Mouse (Mus musculus): ENCODE data around the gene Morc2a.

Gene Morc2a

DNA sequence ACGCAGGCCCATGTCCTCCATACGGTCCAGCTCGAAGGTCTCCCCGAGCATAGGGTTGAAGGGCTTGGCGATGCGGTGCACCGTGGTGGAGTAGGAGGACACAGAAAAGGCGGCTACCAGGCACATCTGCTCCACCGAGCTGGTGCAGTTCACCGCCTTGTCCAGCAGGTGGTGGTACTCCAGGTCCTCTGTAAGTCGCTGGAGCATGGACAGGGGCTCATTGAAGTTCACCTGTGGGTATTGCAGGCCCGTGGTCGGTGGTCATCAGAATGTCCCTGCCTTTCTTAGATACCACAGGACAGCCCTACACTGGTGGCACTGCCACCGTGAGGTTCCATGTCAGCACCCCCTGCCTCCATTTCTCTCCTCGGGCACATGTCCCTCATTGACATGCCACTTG, 65.5 kb downstream of the Morc2a start:
- no peak for TF ChIP-seq NANOG (IDR thresholded peaks at IDR 0.05; ENCODE audit: borderline replicate concordance, low read length)
- TF ChIP-seq POU5F1 (IDR thresholded peaks at IDR 0.05; ENCODE audit: borderline replicate concordance, low read length), result no peak
- peak; percentile 88 for TF ChIP-seq CTCF (conservative IDR thresholded peaks at IDR 0.05; ENCODE audit: low read length)
- Histone ChIP-seq H3K4me1 (replicated peaks; ENCODE audit: low read depth, low read length) (0 out of 2 replicates have a peak, but pooled peaks cover 4% of the 10 kb centered on the region), H3K4me3 (replicated peaks; ENCODE audit: low read length) (no peak overlapping the region), H3K36me3 (ENCODE audit: insufficient read depth, low read length) (no peaks in the 10 kb centered on the region), H3K27me3 (ENCODE audit: insufficient read depth, low read length) (peaks cover 30% of the 10 kb centered on the region), H3K9me3 (ENCODE audit: low read length) (no peaks in the 10 kb centered on the region)

DNA sequence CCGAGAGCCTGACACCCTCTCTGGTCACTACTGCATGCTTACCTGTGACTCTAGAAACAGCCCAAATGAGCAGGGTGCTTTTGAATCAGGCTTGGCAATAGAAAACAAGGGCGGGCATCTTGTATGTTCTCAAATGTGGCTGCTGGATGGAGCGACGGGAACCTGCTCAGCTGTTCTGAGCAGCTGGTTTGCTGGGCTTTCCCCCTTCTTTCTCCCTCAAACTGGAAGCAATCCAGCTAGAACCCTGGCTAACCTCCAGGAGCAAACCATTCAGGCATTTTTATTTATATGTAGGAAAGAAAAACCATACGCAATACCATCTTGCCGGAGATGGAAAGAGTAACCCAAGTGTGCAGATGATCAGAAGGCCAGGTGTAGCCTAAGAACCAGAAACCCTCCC, 67.7 kb downstream of the Morc2a start:
- H3K4me1 ChIP-seq (replicated peaks; ENCODE audit: low read depth, low read length), result 0 out of 2 replicates have a peak, but pooled peaks cover 4% of the 10 kb centered on the region
- no peaks in the 10 kb centered on the region for H3K9me3 ChIP-seq (ENCODE audit: low read length)
- TF ChIP-seq CTCF (conservative IDR thresholded peaks at IDR 0.05; ENCODE audit: low read length), result no peak
- TF ChIP-seq POU5F1 (IDR thresholded peaks at IDR 0.05; ENCODE audit: borderline replicate concordance, low read length), result no peak
- no peak for TF ChIP-seq NANOG (IDR thresholded peaks at IDR 0.05; ENCODE audit: borderline replicate concordance, low read length)
- H3K4me3 ChIP-seq (replicated peaks; ENCODE audit: low read length), result no peak overlapping the region
- no peaks in the 10 kb centered on the region for H3K36me3 ChIP-seq (ENCODE audit: insufficient read depth, low read length)
- peaks cover 28% of the 10 kb centered on the region for H3K27me3 ChIP-seq (ENCODE audit: insufficient read depth, low read length)

DNA sequence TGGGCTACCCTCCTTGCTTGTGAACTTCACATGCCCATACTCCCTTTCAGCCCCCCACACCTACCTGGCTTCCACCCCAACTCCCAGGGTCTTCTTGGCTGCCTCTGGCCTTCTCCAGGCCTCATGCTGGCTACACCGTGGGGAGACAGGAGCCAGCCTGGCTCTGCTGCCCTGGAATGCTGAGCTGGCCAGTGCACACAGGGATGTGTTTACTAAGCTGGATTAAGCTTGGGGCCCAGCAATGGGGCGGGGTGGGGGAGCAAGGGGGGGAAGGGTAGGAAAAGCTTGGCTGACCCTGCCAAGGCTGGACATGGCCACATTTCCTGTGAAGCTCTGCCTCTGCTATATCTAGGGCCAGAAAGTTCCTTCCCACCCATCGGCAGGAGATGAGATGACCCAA, 73.0 kb downstream of the Morc2a start:
- Histone ChIP-seq H3K4me1 (replicated peaks; ENCODE audit: low read depth, low read length) (no peaks in the 10 kb centered on the region), H3K9me3 (ENCODE audit: low read length) (no peaks in the 10 kb centered on the region), H3K4me3 (replicated peaks; ENCODE audit: low read length) (no peak overlapping the region), H3K27me3 (ENCODE audit: insufficient read depth, low read length) (peaks cover 18% of the 10 kb centered on the region; the same call in 1 of the 2 replicates), H3K36me3 (ENCODE audit: insufficient read depth, low read length) (no peaks in the 10 kb centered on the region)
- TF ChIP-seq CTCF (conservative IDR thresholded peaks at IDR 0.05; ENCODE audit: low read length) (no peak), POU5F1 (IDR thresholded peaks at IDR 0.05; ENCODE audit: borderline replicate concordance, low read length) (no peak), NANOG (IDR thresholded peaks at IDR 0.05; ENCODE audit: borderline replicate concordance, low read length) (no peak)

DNA sequence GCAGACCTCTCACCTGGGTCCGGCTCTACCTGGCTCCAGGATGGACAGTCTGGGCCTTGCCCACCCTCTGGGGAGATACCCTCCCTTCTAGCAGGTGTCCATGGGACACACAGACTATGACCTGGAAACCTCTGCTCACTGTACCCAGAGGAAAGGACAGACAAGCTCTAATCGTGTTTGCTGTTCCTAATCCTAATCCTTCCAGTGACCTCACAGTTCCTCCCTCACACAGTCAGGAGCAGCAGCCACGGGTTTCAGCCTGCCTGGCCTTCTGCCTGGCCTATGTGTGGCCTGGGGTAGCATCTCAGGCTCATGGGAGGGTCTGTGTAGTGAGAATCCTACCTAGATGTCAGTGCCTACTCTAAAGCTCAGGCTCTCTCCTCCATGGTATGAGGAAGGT, 73.9 kb downstream of the Morc2a start:
- Histone ChIP-seq H3K9me3 (ENCODE audit: low read length) (no peaks in the 10 kb centered on the region), H3K27me3 (ENCODE audit: insufficient read depth, low read length) (peaks cover 18% of the 10 kb centered on the region; the same call in 1 of the 2 replicates), H3K4me1 (replicated peaks; ENCODE audit: low read depth, low read length) (no peaks in the 10 kb centered on the region), H3K36me3 (ENCODE audit: insufficient read depth, low read length) (no peaks in the 10 kb centered on the region), H3K4me3 (replicated peaks; ENCODE audit: low read length) (no peak overlapping the region)
- no peak for TF ChIP-seq CTCF (conservative IDR thresholded peaks at IDR 0.05; ENCODE audit: low read length)
- TF ChIP-seq POU5F1 (IDR thresholded peaks at IDR 0.05; ENCODE audit: borderline replicate concordance, low read length), result no peak
- TF ChIP-seq NANOG (IDR thresholded peaks at IDR 0.05; ENCODE audit: borderline replicate concordance, low read length), result no peak

DNA sequence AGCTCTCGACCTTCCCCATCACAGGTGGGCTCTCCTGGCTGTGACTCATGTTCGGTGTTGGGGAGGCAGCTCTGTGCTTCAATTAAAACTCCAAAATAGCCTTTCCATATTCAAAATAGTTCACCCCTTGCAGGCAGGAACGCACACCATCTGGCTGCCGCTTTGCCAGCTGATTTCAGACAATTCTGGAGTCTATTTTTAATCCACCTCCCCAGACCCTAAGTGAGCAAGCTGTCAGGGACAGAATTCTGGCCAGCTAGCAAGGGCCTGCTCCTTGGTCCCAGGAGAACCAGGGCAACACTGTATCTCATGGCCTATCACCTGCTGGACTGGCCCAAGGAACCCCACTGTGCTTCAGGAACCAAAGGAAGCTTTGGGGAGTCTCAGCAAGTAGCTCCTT, 74.9 kb downstream of the Morc2a start:
- TF ChIP-seq NANOG (IDR thresholded peaks at IDR 0.05; ENCODE audit: borderline replicate concordance, low read length), result no peak
- TF ChIP-seq POU5F1 (IDR thresholded peaks at IDR 0.05; ENCODE audit: borderline replicate concordance, low read length), result no peak
- TF ChIP-seq CTCF (conservative IDR thresholded peaks at IDR 0.05; ENCODE audit: low read length), result no peak
- Histone ChIP-seq H3K4me3 (replicated peaks; ENCODE audit: low read length) (no peak overlapping the region), H3K4me1 (replicated peaks; ENCODE audit: low read depth, low read length) (no peaks in the 10 kb centered on the region), H3K9me3 (ENCODE audit: low read length) (no peaks in the 10 kb centered on the region), H3K36me3 (ENCODE audit: insufficient read depth, low read length) (no peaks in the 10 kb centered on the region), H3K27me3 (ENCODE audit: insufficient read depth, low read length) (peaks cover 18% of the 10 kb centered on the region; the same call in 1 of the 2 replicates)

DNA sequence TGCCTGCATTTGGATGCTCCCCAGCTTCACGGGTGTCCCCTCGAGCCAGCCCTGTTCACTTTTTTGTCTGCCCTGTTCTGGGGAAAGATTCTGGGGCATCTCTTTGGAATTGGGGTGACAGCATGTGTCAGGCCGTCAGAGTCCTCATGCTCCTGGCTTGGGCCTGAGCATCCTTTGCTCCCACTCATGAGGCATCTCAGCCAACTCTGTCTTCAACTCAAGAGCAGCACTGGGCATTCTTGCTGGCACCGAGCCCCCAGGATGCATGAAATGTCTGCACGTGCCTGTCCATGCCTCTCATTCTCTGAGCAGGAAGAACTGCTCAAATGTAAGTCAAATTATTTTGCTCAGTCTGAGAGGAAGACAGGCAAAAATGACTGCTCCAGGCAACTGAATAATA, 75.7 kb downstream of the Morc2a start:
- Histone ChIP-seq H3K36me3 (ENCODE audit: insufficient read depth, low read length) (no peaks in the 10 kb centered on the region), H3K4me3 (replicated peaks; ENCODE audit: low read length) (no peak overlapping the region), H3K4me1 (replicated peaks; ENCODE audit: low read depth, low read length) (peaks cover 2% of the 10 kb centered on the region; the same call in 1 of the 2 replicates), H3K27me3 (ENCODE audit: insufficient read depth, low read length) (peaks cover 18% of the 10 kb centered on the region; the same call in 1 of the 2 replicates), H3K9me3 (ENCODE audit: low read length) (no peaks in the 10 kb centered on the region)
- TF ChIP-seq CTCF (conservative IDR thresholded peaks at IDR 0.05; ENCODE audit: low read length) (no peak), NANOG (IDR thresholded peaks at IDR 0.05; ENCODE audit: borderline replicate concordance, low read length) (no peak), POU5F1 (IDR thresholded peaks at IDR 0.05; ENCODE audit: borderline replicate concordance, low read length) (no peak)

DNA sequence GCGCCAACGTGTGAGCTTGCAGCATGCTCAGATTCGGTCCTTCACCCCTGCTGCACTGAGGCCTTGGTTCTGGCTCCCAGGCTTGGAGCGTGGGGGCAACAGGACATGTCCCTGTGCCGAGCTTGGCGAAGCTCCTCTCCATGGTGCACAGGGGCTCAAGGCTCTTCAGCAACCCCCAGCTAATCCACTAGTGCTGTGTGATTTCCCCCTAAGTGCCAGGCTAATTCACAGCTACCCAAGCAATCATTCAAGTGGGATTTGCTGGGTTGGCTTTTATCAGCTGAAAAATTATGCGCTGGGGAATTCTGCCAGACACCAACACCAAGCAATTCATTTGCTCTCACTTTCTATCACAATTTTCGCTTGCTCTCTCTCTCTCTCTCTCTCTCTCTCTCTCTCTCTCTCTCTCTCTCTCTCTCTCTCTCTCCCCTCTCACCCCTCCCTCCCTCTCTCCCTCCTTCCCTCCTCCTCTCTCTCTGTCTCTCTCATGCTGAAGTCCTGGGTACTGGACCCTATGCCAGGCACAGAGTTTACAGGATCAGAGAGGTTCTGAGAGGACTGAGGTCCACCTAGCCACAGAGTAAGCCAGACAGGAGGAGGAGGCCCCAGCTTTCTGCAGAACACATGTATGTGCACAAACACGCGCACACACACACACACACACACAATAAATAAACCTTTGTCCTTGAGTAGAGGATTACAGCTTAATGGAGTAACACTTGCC, 76.5 kb downstream of the Morc2a start:
- peaks cover 4% of the 10 kb centered on the region; the same call in 1 of the 2 replicates for H3K4me1 ChIP-seq (replicated peaks; ENCODE audit: low read depth, low read length)
- H3K27me3 ChIP-seq (ENCODE audit: insufficient read depth, low read length), result peaks cover 18% of the 10 kb centered on the region; the same call in 1 of the 2 replicates
- TF ChIP-seq CTCF (conservative IDR thresholded peaks at IDR 0.05; ENCODE audit: low read length) (no peak), NANOG (IDR thresholded peaks at IDR 0.05; ENCODE audit: borderline replicate concordance, low read length) (no peak), POU5F1 (IDR thresholded peaks at IDR 0.05; ENCODE audit: borderline replicate concordance, low read length) (no peak)
- H3K36me3 ChIP-seq (ENCODE audit: insufficient read depth, low read length), result no peaks in the 10 kb centered on the region
- H3K9me3 ChIP-seq (ENCODE audit: low read length), result no peaks in the 10 kb centered on the region
- H3K4me3 ChIP-seq (replicated peaks; ENCODE audit: low read length), result no peak overlapping the region

DNA sequence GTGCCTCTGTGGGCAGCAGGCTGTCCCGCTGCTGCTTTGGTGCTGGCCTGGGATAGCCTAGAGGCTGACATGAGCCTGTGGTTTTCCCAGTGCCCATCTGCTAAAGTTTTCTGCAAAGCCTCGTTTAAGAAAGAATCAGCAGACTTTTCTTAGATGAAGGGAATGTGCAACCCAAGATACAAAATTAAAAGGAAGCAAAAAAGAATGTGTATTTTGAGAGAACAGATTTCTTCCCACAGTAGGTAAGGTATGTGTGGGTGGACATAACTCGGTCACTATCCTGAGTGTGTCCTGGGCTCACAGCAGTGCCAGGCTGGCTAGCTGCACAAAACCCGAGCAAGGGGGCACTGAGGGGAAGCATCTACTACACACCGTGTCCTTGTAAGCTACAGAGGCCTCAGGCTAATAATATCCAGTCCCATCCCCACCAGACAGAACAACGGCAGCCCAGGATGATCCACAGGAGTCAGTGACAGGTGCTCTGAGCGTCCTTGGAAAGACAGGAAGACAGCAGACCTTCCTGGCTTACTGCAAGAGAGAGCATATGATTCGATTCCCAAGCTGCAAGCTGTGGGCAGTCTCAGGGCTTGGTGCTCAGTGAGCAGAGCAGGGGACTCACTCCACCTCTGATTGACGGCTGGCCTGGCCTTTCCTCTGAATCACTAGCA, 78.6 kb downstream of the Morc2a start:
- H3K36me3 ChIP-seq (ENCODE audit: insufficient read depth, low read length), result no peaks in the 10 kb centered on the region
- peaks cover 20% of the 10 kb centered on the region; the same call in 1 of the 2 replicates for H3K27me3 ChIP-seq (ENCODE audit: insufficient read depth, low read length)
- no peaks in the 10 kb centered on the region for H3K9me3 ChIP-seq (ENCODE audit: low read length)
- no peak overlapping the region for H3K4me3 ChIP-seq (replicated peaks; ENCODE audit: low read length)
- H3K4me1 ChIP-seq (replicated peaks; ENCODE audit: low read depth, low read length), result peaks cover 4% of the 10 kb centered on the region; the same call in 1 of the 2 replicates
- TF ChIP-seq POU5F1 (IDR thresholded peaks at IDR 0.05; ENCODE audit: borderline replicate concordance, low read length) (no peak), NANOG (IDR thresholded peaks at IDR 0.05; ENCODE audit: borderline replicate concordance, low read length) (no peak), CTCF (conservative IDR thresholded peaks at IDR 0.05; ENCODE audit: low read length) (no peak)
